Mouse (Mus musculus) stomach, postnatal 0 days (tissue): ENCODE measurements at regions not wholly inside any gene's neighbourhood (a gene's known extent, or its start where the extent isn't known, plus 50 kb on each side); places are given as distances from the start of the nearest gene placed in this dataset.
A peak's percentile ranks its signal among the peaks of the same experiment; 100 is the strongest.

Experiments
- CTCF ChIP-seq: IDR thresholded peaks from 2 replicates; pipeline ENCODE4 v1.5.1; 2016; ENCODE audit warnings: antibody characterized with exemption, low read depth, mild to moderate bottlenecking, moderate library complexity
- EP300 ChIP-seq: optimal IDR thresholded peaks from 2 replicates; pipeline ENCODE3; 2016; ENCODE audit warnings: antibody characterized with exemption

DNA sequence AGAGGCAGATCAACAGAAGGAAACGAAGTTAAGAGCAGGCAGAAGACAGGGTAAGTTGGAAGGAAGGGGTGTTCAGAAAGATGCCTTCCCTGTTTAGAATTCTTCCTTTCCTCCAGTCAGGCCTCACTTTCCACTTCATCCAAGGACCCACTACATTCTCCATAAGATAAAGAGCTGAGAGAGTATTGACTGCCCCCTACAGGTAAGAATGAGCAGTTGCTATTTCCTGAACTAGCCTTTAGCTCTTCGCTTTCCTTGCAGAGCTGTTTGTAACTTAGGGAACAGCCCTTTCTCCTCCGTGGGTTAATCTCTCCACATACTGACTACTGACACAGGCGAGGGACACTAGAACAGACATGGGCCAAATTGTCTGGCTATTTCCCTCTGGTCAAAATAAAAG, 273.1 kb downstream of the Atp23 start:
- TF ChIP-seq EP300 (no peak), CTCF (peak; percentile 57)
